Mouse (Mus musculus) intestine, embryonic 16.5 days (tissue): ENCODE data around the gene Trim2. TPM values are rescaled to one million over a fixed set of nuclear protein-coding genes. Genes with fewer than 3 reads are reported as not detected.
A peak's percentile ranks its signal among the peaks of the same experiment; 100 is the strongest.

ENCODE experiments used
- ATAC-seq: fragments of 200-750 bp; cut with Nextera tagmentation; 2 replicates; pipeline ENCODE4 v1.8.0; 2017; ENCODE audit warnings: moderate TSS enrichment, moderate library complexity
- H3K27ac ChIP-seq: fragments of 300-500 bp; sonication (generic); 2 replicates; pipeline ENCODE4 v1.5.1; 2014; ENCODE audit warnings: mild to moderate bottlenecking, low read length
- H3K27me3 ChIP-seq: fragments of 300-500 bp; sonication (generic); replicated peaks from 2 replicates; pipeline ENCODE4 v1.6.1; 2014; ENCODE audit warnings: low read length, control low read depth, mixed read lengths; ENCODE audit not compliant: control insufficient read depth, insufficient read depth
- H3K36me3 ChIP-seq: fragments of 300-500 bp; sonication (generic); 2 replicates; pipeline ENCODE4 v1.6.1; 2014; ENCODE audit warnings: low read length, control low read depth; ENCODE audit not compliant: control insufficient read depth, insufficient read depth
- H3K4me1 ChIP-seq: fragments of 300-500 bp; sonication (generic); 2 replicates; pipeline ENCODE4 v1.6.1; 2014; ENCODE audit warnings: low read length, control low read depth, mixed read lengths; ENCODE audit not compliant: control insufficient read depth, insufficient read depth
- H3K4me2 ChIP-seq: fragments of 300-500 bp; sonication (generic); 2 replicates; pipeline ENCODE4 v1.6.1; 2014; ENCODE audit warnings: low read depth, low read length, control low read depth
- H3K4me3 ChIP-seq: fragments of 300-500 bp; sonication (generic); 2 replicates; pipeline ENCODE4 v1.5.1; 2014; ENCODE audit warnings: mild to moderate bottlenecking, low read length
- H3K9ac ChIP-seq: fragments of 300-500 bp; sonication (generic); 2 replicates; pipeline ENCODE4 v1.6.1; 2014; ENCODE audit warnings: low read depth, low read length
- H3K9me3 ChIP-seq: fragments of 300-500 bp; sonication (generic); 2 replicates; pipeline ENCODE4 v1.6.1; 2016; ENCODE audit warnings: low read length, control low read depth; ENCODE audit not compliant: control insufficient read depth
- WGBS: fragments of 180-500 bp; shearing (Covaris S2); extraction: QIAGEN DNeasy Blood & Tissue Kit; methylation state at CpG from one replicate; pipeline ENCODE4 v1.1.7; 2014; 5-methylcytosine and 5-hydroxymethylcytosine counted together
- polyA plus RNA-seq: library from polyadenylated mRNA; unstranded; fragments of >200 nt; fragmentation: Nextera tagmentation; extraction: Ambion mirVana; gene quantifications from 2 replicates; pipeline ENCODE4 v1.2.1, GENCODE M21; 2015

Gene Trim2
- polyA plus RNA-seq, 1 experiment from 2014 or later, result 57.0 TPM

GRCm38 (mm10) chr3:84205650-84206049, 101.0 kb downstream of the Trim2 start:
- no peaks in the 10 kb centered on the region for H3K9me3 ChIP-seq
- H3K4me1 ChIP-seq, result peaks cover 5% of the 10 kb centered on the region
- no peak overlapping the region for H3K27ac ChIP-seq
- no peaks in the 10 kb centered on the region for H3K27me3 ChIP-seq
- WGBS, result 88% methylated on average over 6 of the region's 6 CpGs
- H3K36me3 ChIP-seq, result 0 out of 2 replicates have a peak, but pooled peaks cover 2% of the 10 kb centered on the region
- H3K4me2 ChIP-seq, result no peak overlapping the region
- ATAC-seq, result no peak
- H3K4me3 ChIP-seq, result no peak overlapping the region
- no peak overlapping the region for H3K9ac ChIP-seq

- H3K36me3 ChIP-seq, result 0 out of 2 replicates have a peak, but pooled peaks cover 2% of the 10 kb centered on the region
- H3K27ac ChIP-seq, result no peak overlapping the region
- no peak overlapping the region for H3K4me2 ChIP-seq
- no peak overlapping the region for H3K4me3 ChIP-seq
- H3K4me1 ChIP-seq, result no peaks in the 10 kb centered on the region
- 81% methylated on average over 5 of the region's 5 CpGs for WGBS
- no peaks in the 10 kb centered on the region for H3K27me3 ChIP-seq
- no peak for ATAC-seq
- no peaks in the 10 kb centered on the region for H3K9me3 ChIP-seq
- H3K9ac ChIP-seq, result no peak overlapping the region
Observed at GRCm38 (mm10) chr3:84204640-84205039, 102.0 kb downstream of the Trim2 start.

DNA sequence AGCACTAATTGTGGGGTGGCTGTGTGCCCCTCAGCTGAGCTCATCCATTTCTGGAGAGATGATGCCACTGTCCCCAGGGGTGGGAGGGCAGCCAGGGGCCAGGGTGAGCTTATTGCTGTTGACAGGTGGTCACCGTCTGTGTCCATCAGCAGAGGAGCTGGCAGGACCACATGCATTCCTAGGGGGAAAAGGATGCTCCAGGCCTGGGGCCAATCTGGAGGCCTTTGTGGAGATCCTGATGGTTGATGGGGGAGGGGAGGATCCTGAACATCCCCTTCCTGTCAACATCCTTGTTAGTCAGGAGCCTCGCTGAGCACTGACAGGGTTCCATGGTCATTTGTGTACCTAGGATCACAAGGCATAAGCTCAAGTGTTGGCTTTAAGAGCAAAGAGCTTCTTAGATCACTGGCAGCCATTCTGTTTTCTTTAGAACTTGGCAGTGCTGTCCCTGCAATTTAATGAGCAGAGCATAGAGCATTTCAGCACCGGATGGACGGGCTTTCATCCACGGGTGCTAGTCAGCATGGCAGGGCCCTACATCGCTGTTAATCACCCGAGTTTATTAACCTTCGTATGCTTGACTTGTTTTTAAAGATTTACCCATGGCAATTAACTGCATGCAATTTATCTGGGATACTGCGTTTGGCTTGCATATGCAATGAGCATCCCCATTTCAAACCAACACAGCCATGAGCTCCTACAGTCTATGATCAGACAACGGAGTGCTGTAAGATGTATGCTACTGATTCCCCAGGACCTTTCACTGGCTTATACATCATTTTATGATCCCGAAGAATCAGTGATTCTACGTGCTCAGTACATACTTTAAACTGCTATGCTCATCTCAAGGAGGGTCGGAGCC, 105.9 kb downstream of the Trim2 start:
- Histone ChIP-seq H3K9ac (no peak overlapping the region), H3K9me3 (no peaks in the 10 kb centered on the region), H3K36me3 (peaks cover 7% of the 10 kb centered on the region), H3K4me3 (no peak overlapping the region), H3K27ac (no peak overlapping the region), H3K4me1 (no peaks in the 10 kb centered on the region), H3K27me3 (no peaks in the 10 kb centered on the region), H3K4me2 (no peak overlapping the region)
- ATAC-seq, result no peak
- 76% methylated on average over 13 of the region's 13 CpGs for WGBS

DNA sequence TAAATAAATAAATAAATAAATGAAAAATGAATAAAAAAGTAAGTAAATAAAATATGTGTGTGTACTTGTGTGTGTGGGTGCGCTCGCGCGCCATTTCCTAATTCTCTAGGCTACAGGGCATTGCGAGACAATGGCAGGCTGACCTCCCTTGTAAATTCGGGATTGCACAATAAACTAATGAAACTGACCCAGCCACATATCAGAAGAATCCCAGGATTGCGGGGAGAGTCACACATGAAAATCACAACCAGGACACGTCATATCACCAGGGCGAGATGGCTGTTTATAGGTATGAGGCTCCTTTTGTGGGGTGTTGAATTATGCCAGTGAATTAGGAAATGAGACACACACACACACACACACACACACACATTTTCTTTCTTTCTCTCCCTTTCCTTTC, 107.2 kb downstream of the Trim2 start:
- no peak overlapping the region for H3K27ac ChIP-seq
- no peaks in the 10 kb centered on the region for H3K27me3 ChIP-seq
- WGBS, result 94% methylated on average over 9 of the region's 9 CpGs
- H3K36me3 ChIP-seq, result peaks cover 7% of the 10 kb centered on the region
- H3K4me3 ChIP-seq, result no peak overlapping the region
- no peaks in the 10 kb centered on the region for H3K9me3 ChIP-seq
- no peaks in the 10 kb centered on the region for H3K4me1 ChIP-seq
- no peak overlapping the region for H3K4me2 ChIP-seq
- ATAC-seq, result no peak
- H3K9ac ChIP-seq, result no peak overlapping the region

DNA sequence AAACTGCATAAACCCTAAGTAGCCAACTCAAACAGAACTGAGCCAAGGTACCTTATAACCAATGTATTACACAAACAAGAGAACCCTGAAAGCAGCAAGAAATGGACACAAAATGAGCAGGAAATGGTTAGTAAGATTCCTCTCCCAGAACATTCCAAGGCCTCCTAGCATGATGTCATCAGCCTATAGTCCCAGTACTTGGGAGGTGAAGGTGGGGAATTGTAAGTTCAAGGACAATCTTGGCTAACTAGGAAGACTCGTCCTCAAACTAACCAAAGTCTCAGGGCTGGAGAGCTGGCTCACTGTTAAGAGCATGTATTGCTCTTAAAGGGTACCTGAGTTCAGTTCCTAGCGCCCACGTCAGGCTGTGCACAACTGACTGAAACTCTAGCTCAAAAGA, 108.4 kb downstream of the Trim2 start:
- no peak overlapping the region for H3K27ac ChIP-seq
- no peaks in the 10 kb centered on the region for H3K27me3 ChIP-seq
- no peaks in the 10 kb centered on the region for H3K9me3 ChIP-seq
- no peak overlapping the region for H3K4me2 ChIP-seq
- H3K4me3 ChIP-seq, result no peak overlapping the region
- no peak for ATAC-seq
- H3K4me1 ChIP-seq, result 0 out of 2 replicates have a peak, but pooled peaks cover under 1% of the 10 kb centered on the region
- peaks cover 7% of the 10 kb centered on the region for H3K36me3 ChIP-seq
- H3K9ac ChIP-seq, result no peak overlapping the region
- 93% methylated on average over 3 of the region's 3 CpGs for WGBS

- no peak overlapping the region for H3K9ac ChIP-seq
- H3K4me3 ChIP-seq, result no peak overlapping the region
- H3K27ac ChIP-seq, result no peak overlapping the region
- H3K9me3 ChIP-seq, result no peaks in the 10 kb centered on the region
- ATAC-seq, result no peak
- H3K27me3 ChIP-seq, result no peaks in the 10 kb centered on the region
- no peak overlapping the region for H3K4me2 ChIP-seq
- 59% methylated on average over 4 of the region's 4 CpGs for WGBS
- peaks cover 10% of the 10 kb centered on the region for H3K36me3 ChIP-seq
- peaks cover 23% of the 10 kb centered on the region for H3K4me1 ChIP-seq
Observed at GRCm38 (mm10) chr3:84193881-84194280, 112.8 kb downstream of the Trim2 start.

DNA sequence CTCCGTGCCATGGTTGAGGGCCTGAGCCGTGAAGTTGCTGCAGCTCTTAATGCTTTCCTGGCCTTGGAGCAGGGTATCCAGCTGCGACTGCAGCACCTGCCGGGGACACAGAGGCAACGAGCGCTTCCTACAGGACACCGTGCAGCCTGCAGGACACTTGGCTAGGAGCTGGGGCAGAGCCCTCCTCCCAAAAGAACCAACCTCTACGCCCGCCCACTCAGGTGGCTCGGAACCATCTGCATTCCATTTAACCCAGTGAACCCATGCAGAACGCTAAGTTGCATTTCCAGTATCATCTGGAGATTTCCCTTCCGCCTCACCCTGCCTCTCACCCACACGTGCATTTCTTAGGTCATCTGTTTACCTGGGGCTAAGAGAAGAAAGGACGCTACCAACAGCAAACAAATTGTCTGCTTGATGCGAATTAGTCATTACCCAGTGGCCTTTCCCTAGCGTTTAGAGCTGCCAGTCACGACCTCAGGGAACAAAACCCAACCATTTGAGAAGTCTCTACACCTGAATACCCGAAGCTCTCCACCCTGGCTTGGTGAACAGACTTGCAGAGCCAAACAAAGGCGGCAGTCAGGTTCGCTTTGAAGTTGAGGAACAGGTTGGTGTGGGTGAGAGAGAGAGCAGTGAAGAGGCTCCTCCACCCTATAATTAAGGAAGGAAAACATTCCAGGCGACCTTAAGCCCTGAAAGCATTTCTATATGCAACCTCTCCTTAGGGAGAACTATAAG, 115.4 kb downstream of the Trim2 start:
- no peaks in the 10 kb centered on the region for H3K9me3 ChIP-seq
- peaks cover 6% of the 10 kb centered on the region; the same call in 1 of the 2 replicates for H3K36me3 ChIP-seq
- peak overlapping the region; percentile 42; the same call in 1 of the 2 replicates for H3K27ac ChIP-seq
- 39% methylated on average over 21 of the region's 21 CpGs for WGBS
- peak overlapping the region; percentile 46 for H3K9ac ChIP-seq
- peak overlapping the region; percentile 56 for H3K4me2 ChIP-seq
- H3K4me3 ChIP-seq, result peak overlapping the region; percentile 40
- peak; percentile 82 for ATAC-seq
- peaks cover 23% of the 10 kb centered on the region for H3K4me1 ChIP-seq
- H3K27me3 ChIP-seq, result no peaks in the 10 kb centered on the region

GRCm38 (mm10) chr3:84190513-84191061, 116.1 kb downstream of the Trim2 start:
- peak; percentile 24; the same call in 1 of the 2 replicates for ATAC-seq
- H3K4me3 ChIP-seq, result peak overlapping the region; percentile 40
- peak overlapping the region; percentile 42; the same call in 1 of the 2 replicates for H3K27ac ChIP-seq
- H3K36me3 ChIP-seq, result 0 out of 2 replicates have a peak, but pooled peaks cover 3% of the 10 kb centered on the region
- peak overlapping the region; percentile 46 for H3K9ac ChIP-seq
- H3K9me3 ChIP-seq, result no peaks in the 10 kb centered on the region
- WGBS, result 12% methylated on average over 41 of the region's 41 CpGs
- peaks cover 23% of the 10 kb centered on the region for H3K4me1 ChIP-seq
- H3K27me3 ChIP-seq, result no peaks in the 10 kb centered on the region
- H3K4me2 ChIP-seq, result peak overlapping the region; percentile 56

DNA sequence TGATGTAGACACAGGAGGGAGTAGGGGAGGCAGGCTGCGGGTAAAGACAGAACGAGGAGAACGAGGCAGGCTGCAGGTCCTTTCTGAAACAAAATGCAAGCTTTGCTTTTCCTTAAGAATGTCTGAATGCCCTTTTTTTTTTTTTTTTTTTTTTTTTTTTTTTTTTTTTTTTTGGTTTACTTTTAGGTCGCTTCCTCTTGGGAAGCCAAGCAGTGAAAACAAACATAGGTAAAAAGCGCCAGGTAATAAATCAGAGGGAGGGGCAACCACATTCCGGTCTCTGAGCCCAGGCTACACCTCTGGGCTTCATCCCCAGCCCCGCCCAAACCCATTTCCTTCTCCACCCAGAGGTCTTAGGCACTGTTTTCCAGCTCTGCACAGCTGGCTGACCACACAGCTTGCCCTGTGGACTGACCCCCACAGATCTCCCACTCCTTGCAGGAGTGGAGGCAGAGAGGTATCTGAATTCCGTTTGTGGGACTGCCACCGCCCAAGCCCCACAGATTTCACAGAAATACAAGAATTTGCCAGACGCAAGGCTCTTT, 117.0 kb downstream of the Trim2 start:
- Histone ChIP-seq H3K9ac (peak overlapping the region; percentile 46), H3K4me2 (peak overlapping the region; percentile 56), H3K27ac (no peak overlapping the region), H3K9me3 (no peaks in the 10 kb centered on the region), H3K4me3 (peak overlapping the region; percentile 40), H3K4me1 (peaks cover 23% of the 10 kb centered on the region), H3K36me3 (0 out of 2 replicates have a peak, but pooled peaks cover 3% of the 10 kb centered on the region), H3K27me3 (no peaks in the 10 kb centered on the region)
- peak; percentile 52; the same call in 1 of the 2 replicates for ATAC-seq
- WGBS, result 34% methylated on average over 10 of the region's 10 CpGs
